Mouse (Mus musculus) 416B (cell line): ENCODE measurements around the gene Agmat.

Experiments
- DNase-seq: peaks from one replicate; pipeline ENCODE4 v3.0.0; 2011; ENCODE audit warnings: low read depth

Agmat gene

GRCm38 (mm10) chr4:141746578-141747346, at the start of gene Agmat:
Gene Agmat, plus strand, starts transcription at chr4:141746672.
- no peak for DNase-seq

GRCm38 (mm10) chr4:141704625-141705024, 41.8 kb upstream of the Agmat start:
- no peak for DNase-seq

DNA sequence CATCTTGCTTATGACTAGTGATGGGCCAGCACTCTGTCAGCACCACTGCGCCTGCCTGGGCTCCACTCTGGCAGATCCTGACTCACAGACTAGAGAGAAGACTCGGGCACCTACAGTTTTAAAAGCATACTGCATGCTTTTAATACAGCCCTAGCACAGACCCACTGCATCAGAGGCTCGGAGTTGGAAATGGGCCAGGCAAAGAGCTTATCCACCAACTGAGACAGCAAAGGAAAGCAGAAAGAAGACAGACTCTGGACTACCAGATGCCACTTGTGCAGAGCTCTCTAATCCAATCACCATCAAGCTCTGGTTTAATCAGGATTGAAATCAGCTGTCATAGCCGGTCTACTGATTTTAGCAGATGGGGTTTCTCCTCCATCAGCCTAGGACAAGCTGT, 41.1 kb upstream of the Agmat start:
- no peak for DNase-seq

DNA sequence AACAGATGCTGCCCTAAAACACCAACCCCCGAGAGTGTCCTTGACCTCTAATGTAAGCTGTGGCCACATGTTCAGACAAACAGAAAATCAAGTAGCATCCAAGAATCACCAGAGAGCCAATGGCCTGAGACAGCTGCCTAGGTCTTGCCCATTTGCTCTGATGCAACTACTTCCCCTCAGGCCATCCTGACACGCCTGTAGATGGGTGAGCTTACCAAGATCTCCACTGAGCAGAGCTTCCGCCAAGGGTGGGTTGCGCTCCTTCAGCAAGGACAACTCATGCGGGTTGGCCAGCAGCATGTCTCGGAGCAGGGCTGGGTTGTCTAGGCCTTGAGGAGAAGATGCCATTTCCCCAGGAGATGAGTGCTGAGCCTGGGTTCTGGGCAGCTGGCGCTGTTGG, 38.5 kb upstream of the Agmat start:
- DNase-seq, result peak; percentile 72

- no peak for DNase-seq
These were observed 37.5 kb upstream of the Agmat start for GRCm38 (mm10) chr4:141708971-141709370.

- no peak for DNase-seq
These were observed 35.2 kb upstream of the Agmat start for GRCm38 (mm10) chr4:141711250-141711649.

DNA sequence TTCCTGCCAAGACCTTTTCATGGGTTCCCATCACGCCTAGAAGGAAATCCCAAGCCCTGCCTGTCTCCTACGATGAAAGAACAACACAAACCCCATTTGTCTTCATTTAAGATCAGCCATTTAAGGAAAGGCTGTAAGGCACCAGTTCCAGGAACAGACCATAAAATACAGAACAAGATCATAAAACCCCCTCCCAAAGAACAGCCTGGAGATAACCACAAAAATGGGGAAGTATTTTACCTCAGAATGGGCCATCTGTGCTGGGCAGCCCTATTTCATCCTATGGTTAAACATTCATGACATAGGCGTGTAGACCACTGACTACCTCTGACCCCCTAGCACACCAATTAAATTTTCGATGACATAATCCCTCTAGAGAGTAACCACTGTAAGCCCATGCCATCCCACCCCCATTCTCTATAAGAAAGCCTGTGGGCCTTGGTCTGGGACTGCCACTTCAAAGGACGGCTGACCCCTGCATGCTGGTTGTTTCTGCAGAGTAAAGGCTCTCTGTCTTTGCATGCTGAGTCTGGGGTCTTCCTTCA, 32.8 kb upstream of the Agmat start:
- peak; percentile 54 for DNase-seq

DNA sequence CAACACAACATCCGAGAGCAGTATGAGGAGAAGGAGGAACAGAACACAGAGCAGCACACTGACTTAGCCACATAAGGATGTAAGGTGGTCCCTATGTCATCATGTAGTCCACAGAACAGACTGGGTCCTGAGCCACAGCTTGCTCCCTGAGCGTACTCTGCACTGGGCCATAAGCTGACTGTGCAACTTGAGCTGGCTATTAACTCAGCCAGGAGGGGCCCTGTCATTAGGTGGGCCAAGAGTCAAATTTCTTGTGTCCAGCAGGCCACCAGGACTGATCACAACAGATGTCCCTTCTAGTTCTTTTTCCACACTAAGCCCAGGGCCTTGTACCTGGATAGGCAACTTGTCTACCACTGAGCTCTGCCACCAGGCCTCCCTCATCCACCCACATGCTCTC, 31.4 kb upstream of the Agmat start:
- DNase-seq, result no peak

DNA sequence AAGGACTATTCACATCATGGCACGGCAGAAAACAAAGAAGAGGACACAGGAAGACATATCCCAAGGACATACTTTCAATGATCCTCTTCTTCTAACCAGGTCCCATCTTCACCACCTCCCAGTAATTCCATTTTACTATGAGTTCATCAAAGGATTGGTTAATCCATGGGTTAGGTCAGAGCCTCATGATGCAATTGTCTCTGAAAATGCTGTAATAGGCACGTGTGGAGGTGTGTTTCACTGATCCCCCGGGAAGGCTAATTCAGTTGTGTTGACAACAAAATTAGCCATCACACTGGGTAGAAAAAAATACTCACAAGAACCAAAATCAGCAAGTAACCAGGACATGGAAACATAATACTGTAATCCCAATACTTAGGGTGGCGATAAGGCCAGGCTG, 28.8 kb upstream of the Agmat start:
- peak; percentile 25 for DNase-seq

DNA sequence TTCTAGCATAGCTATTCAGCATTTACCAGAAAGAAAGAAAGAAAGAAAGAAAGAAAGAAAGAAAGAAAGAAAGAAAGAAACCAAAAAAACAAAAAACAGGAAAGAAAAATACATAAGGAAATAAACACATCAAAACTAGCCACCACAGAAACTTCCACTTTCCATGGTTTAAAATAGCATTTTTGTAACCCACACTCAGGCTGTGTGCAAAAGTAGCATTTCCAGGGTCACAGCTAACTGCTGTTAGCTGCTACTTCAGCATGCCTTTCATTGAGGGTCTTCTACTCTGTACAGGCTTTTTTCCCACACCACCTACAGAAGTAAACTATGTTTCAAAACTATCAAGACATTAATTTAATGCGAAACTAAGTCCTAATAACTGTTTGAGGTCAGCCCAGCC, 27.2 kb upstream of the Agmat start:
- DNase-seq, result no peak

GRCm38 (mm10) chr4:141720761-141721523, 25.5 kb upstream of the Agmat start:
- peak; percentile 50 for DNase-seq

DNA sequence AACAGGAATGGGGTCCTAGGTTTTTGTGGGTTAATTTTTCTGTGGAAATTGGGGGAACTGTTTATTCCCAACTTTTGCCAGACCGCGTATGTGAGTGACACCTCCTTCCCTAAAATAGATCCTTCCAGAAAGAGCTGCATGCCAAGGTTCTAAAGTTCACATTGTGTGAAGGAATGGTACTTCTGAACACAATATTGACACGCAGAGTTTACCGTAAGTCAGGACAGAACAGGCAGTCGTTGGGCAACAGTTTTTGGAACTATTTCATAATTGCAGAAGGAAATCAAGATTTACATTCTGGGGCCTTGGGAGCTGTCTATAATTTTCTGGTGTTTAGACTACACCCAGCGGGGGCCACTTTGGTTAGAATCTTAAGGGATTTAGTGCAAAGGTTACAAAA, 24.5 kb upstream of the Agmat start:
- DNase-seq, result peak; percentile 55

- peak; percentile 87 for DNase-seq
These were observed 23.5 kb upstream of the Agmat start, which contains the start of gene Ddi2 for GRCm38 (mm10) chr4:141722731-141723672. Gene Ddi2, minus strand, starts transcription at chr4:141723419.

DNA sequence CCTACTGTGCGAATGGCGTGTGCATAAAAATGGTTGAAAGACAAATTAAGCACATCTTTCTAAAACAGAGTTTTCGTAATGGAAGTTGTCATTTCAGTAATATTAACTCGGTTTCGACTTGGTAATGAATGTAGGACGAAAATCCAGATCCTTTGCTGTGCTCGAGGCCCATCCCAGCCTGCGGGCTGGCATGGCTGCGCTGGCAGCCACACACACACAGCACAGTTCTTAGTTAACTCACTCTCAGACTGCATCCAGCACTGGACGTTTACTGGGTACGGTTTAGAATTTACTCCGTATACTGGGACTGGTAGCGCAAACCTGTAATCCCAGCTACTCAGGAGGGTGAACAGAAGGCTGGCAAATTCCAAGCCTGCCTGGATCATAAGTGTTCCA, 22.8 kb upstream of the Agmat start:
- DNase-seq, result peak; percentile 34

DNA sequence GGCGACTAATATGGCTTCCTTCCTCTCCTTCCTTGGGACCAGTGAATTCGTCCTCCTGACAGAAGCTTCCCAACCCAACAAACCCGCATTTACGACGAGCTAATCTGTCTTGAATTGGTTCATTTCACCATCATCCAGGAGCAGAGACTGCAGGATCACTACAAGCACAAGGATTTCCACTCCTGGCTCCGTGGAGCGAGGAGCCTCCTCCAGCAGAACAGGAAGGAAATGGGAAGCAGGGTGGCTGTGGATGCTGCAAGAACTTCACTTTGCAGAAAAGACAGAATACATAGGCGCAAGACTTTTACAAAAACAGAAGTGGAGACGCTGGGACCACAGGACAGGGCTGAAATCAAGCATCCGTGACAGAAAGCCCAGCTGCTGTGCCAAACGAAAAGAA, 21.9 kb upstream of the Agmat start:
- no peak for DNase-seq

DNA sequence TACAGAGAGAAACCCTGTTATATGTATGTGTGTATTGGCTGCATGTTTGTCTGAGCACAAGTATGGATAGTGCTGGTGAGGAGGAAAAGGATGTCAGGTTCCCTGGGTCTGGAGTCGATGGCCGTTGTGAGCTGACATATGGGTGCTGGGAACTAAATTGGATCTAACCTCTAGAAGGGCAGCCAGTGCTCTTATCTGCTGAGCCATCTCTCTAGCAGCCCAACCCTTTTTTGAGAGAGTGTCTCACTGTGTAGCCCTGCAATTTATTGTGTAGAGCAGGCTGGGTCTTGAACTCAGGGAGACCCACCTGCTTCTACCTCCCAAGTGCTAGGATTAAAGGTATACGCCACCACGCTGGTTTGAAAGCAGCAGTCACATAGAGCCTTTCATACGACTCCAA, 21.2 kb upstream of the Agmat start:
- no peak for DNase-seq

GRCm38 (mm10) chr4:141725738-141726137, 20.7 kb upstream of the Agmat start:
- no peak for DNase-seq

DNA sequence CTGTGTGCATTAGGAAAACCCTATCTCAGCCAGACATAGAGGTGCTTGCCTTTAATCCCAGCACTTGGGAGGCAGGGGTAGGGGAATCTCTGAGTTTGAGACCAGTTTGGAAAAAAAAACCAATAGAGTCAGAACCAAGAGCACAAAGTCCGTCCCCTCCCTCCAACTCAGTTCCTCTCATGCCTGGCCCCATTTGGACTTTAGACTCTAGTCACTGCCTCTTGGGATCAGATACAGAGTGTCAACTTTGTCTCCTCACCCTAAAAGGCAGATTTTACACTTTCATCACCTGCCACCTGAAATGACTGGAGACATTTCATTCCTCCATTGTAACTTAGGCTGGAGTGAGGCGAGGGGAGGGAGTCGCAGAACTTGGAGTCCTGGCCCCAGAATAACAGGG, 17.2 kb upstream of the Agmat start:
- no peak for DNase-seq

- DNase-seq, result no peak
These were observed 16.1 kb upstream of the Agmat start for GRCm38 (mm10) chr4:141730401-141730800.

GRCm38 (mm10) chr4:141731766-141732165, 14.7 kb upstream of the Agmat start:
- no peak for DNase-seq

DNA sequence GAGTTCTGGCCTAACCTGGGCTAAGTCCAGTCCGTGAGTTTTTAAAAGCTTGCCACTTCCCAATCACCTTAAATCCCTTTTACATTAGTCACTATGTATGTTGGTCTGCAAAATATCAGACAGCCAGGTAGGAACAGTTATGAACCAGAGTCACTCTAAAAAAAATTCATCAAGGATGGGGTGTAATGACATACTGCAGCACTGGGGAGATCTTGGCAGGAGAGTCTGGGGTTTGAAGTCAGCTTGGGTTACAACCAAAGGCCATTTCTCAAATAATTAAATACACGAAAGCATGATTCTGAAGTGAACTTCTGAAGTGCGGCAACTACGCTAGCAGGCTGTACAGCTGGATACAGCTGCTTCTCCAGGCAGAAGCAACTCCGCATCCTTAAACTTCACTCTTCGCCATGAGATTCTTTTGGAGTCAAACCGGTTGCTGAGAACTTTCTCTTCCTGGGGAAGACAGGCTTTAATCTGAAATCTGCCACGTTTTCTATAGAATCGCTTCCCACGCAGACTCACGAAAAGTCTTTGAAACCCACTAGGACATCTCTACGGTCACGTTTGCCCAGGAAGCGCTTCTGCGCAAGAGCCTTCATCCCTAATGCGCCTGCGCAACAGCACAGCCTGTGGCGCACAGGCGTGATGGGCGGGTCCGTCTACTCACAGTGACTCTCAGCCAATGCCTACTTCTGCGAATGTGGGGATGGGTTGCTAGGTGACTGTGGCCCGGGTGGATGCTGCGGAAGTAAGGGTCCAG, 11.8 kb upstream of the Agmat start:
- no peak for DNase-seq
